In the genomic region with DNA sequence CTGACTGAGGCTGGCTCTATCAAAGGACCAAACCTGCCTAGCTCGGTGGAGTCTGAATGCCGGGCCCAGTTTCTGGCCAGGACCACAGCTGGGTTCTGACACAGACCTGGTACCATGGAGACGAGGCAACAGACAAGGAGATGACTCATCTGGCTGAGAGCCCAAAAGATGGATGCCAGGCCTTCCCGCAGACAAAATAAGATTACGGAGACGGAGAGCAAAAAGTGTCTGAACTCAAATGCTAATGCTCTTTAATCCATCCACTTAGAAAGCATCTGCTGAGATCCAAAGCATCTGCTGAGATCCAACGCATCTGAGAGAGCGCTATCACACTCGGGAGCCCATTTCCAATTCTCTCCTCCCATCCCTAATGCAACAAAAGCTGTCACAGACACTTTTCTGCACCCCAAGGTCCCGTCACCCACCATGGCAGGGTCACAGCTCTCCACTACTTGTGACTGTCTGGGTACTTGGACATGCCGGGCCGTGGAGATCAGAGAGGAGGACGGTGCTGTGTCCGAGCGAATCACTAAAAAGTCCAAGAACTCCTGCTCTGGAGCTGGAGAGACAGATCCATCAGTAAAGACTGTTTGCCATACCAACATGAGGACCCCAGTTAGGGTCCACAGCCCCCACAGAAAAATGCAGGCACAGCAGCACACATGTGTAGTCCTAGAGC, we compare ENCODE assay signal across 9 mouse cellular contexts.
DNase-seq lines count a peak whose midpoint lies in the region; ATAC-seq and TF ChIP-seq lines count a peak whose summit lies in the region.
"Had no signal": no experiment of that assay in that cellular context is flagged by ENCODE, and none has a peak within 500 bp of the region (broad histone marks: within the 10 kb centered on the region; RNA-seq: fewer than 3 reads in every experiment).

No protein-coding gene starts in this region.

- WGBS in kidney, postnatal 0 days = 71% methylated on average over 15 of the region's 15 CpGs
- 49% methylated on average over 15 of the region's 15 CpGs for WGBS in midbrain, embryonic 13.5 days
- WGBS in liver, postnatal 0 days (ENCODE audit: insufficient replicate concordance) = 75% methylated on average over 15 of the region's 15 CpGs

- no peaks in the 10 kb centered on the region for H3K36me3 ChIP-seq in kidney, postnatal 0 days (ENCODE audit: insufficient read depth, low read length)
- no peaks in the 10 kb centered on the region for H3K36me3 ChIP-seq in midbrain, embryonic 13.5 days
- no peaks in the 10 kb centered on the region for H3K36me3 ChIP-seq in liver, postnatal 0 days (replicated peaks; ENCODE audit: insufficient read depth, low read length)
- H3K36me3 ChIP-seq: G1E had no signal

- H3K4me3 ChIP-seq in kidney, postnatal 0 days (replicated peaks; ENCODE audit: low read depth, low read length) = no peak overlapping the region
- H3K4me3 ChIP-seq in midbrain, embryonic 13.5 days (replicated peaks) = no peak overlapping the region
- H3K4me3 ChIP-seq in liver, postnatal 0 days (ENCODE audit: low read depth, low read length) = no peak overlapping the region

- 0 out of 2 replicates have a peak, but pooled peaks cover 3% of the 10 kb centered on the region for H3K4me1 ChIP-seq in kidney, postnatal 0 days (replicated peaks; ENCODE audit: insufficient read depth, low read length)
- peaks cover 47% of the 10 kb centered on the region for H3K4me1 ChIP-seq in midbrain, embryonic 13.5 days (replicated peaks)
- H3K4me1 ChIP-seq in liver, postnatal 0 days (ENCODE audit: insufficient read depth) = no peaks in the 10 kb centered on the region

- peak; percentile 57 for DNase-seq in kidney, postnatal 0 days (ENCODE audit: low spot score)
- DNase-seq in kidney, adult 8-10 months = no peak
- DNase-seq in brain, embryonic 18.5 days (ENCODE audit: low read depth, low spot score) = peak; percentile 59
- peak; percentile 47 to 48 for DNase-seq in gastrocnemius, adult 8-10 months (ENCODE audit: low spot score in 2 of 2)
- peak; percentile 40 to 77 for DNase-seq in layer of hippocampus, adult 18-20 months (ENCODE audit: low spot score in 2 of 2)
- peak; percentile 81 for DNase-seq in urinary bladder, postnatal 14 days (ENCODE audit: low spot score)
- no peak for DNase-seq in liver, postnatal 0 days

- no peaks in the 10 kb centered on the region for H3K9me3 ChIP-seq in kidney, postnatal 0 days (replicated peaks; ENCODE audit: low read length)
- no peaks in the 10 kb centered on the region for H3K9me3 ChIP-seq in midbrain, embryonic 13.5 days
- H3K9me3 ChIP-seq in liver, postnatal 0 days (ENCODE audit: low read length) = no peaks in the 10 kb centered on the region

- H3K27me3 ChIP-seq in kidney, postnatal 0 days (ENCODE audit: insufficient read depth, low read length) = no peaks in the 10 kb centered on the region
- H3K27me3 ChIP-seq in midbrain, embryonic 13.5 days = peaks cover 14% of the 10 kb centered on the region
- H3K27me3 ChIP-seq in liver, postnatal 0 days (ENCODE audit: insufficient read depth, low read length) = no peaks in the 10 kb centered on the region

- TF ChIP-seq EP300 in liver, postnatal 0 days (IDR thresholded peaks at IDR 0.05; ENCODE audit: low read depth) = no peak

- ATAC-seq in kidney, postnatal 0 days (replicated peaks; ENCODE audit: low FRiP score, low read depth) = no peak
- no peak for ATAC-seq in midbrain, embryonic 13.5 days
- ATAC-seq in liver, postnatal 0 days = no peak

- TF ChIP-seq CTCF in kidney, postnatal 0 days (IDR thresholded peaks at IDR 0.05; ENCODE audit: low read depth) = no peak
- TF ChIP-seq CTCF in liver, postnatal 0 days (IDR thresholded peaks at IDR 0.05; ENCODE audit: low read depth) = no peak

- H3K9ac ChIP-seq in kidney, postnatal 0 days (ENCODE audit: low read depth, low read length) = no peak overlapping the region
- no peak overlapping the region for H3K9ac ChIP-seq in midbrain, embryonic 13.5 days (replicated peaks)
- no peak overlapping the region for H3K9ac ChIP-seq in liver, postnatal 0 days (replicated peaks)

- H3K27ac ChIP-seq in kidney, postnatal 0 days = no peak overlapping the region
- peak overlapping the region; percentile 48; the same call in 1 of the 2 replicates for H3K27ac ChIP-seq in midbrain, embryonic 13.5 days
- H3K27ac ChIP-seq in liver, postnatal 0 days (ENCODE audit: low read depth) = no peak overlapping the region

- H3K4me2 ChIP-seq in kidney, postnatal 0 days (ENCODE audit: low read length) = no peak overlapping the region
- H3K4me2 ChIP-seq in midbrain, embryonic 13.5 days (replicated peaks) = no peak overlapping the region
- H3K4me2 ChIP-seq in liver, postnatal 0 days (ENCODE audit: low read depth, low read length) = no peak overlapping the region

Comparison
In these comparisons a context has a peak if more than half of its experiments do, and no peak if none do; other contexts are left out.
1. DNase-seq: peak in kidney, postnatal 0 days (single experiment), brain, embryonic 18.5 days (single experiment), gastrocnemius, adult 8-10 months (2 of 2), layer of hippocampus, adult 18-20 months (2 of 2) and urinary bladder, postnatal 14 days (single experiment); none in kidney, adult 8-10 months (0 of 2) and liver, postnatal 0 days (single experiment).